Mouse (Mus musculus): ENCODE measurements at regions not wholly inside any gene's neighbourhood (a gene's known extent, or its start where the extent isn't known, plus 50 kb on each side); places are given as distances from the start of the nearest gene placed in this dataset.

- Histone ChIP-seq H3K9ac (ENCODE audit: low read depth, low read length) (no peak overlapping the region), H3K36me3 (ENCODE audit: control insufficient read depth, insufficient read depth) (no peaks in the 10 kb centered on the region), H3K4me3 (ENCODE audit: low read depth, low read length) (no peak overlapping the region), H3K4me1 (replicated peaks; ENCODE audit: control insufficient read depth, insufficient read depth, low read length) (no peaks in the 10 kb centered on the region), H3K27me3 (replicated peaks; ENCODE audit: control insufficient read depth, insufficient read depth, low read length) (no peaks in the 10 kb centered on the region), H3K4me2 (replicated peaks; ENCODE audit: low read depth) (no peak overlapping the region), H3K27ac (ENCODE audit: low read depth, low read length) (no peak overlapping the region), H3K9me3 (ENCODE audit: control insufficient read depth) (no peaks in the 10 kb centered on the region)
- no peak for ATAC-seq
- TF ChIP-seq CTCF (IDR thresholded peaks at IDR 0.05; ENCODE audit: low read depth), result no peak
- 71% methylated on average over 13 of the region's 13 CpGs for WGBS
Measured at GRCm38 (mm10) chr9:30166235-30166752, 203.4 kb upstream of the Ntm start.

- ATAC-seq, result no peak
- no peak for TF ChIP-seq CTCF (IDR thresholded peaks at IDR 0.05; ENCODE audit: low read depth)
- H3K27me3 ChIP-seq (replicated peaks; ENCODE audit: control insufficient read depth, insufficient read depth, low read length), result no peaks in the 10 kb centered on the region
- H3K9ac ChIP-seq (ENCODE audit: low read depth, low read length), result no peak overlapping the region
- 65% methylated on average over 7 of the region's 7 CpGs for WGBS
- no peak overlapping the region for H3K27ac ChIP-seq (ENCODE audit: low read depth, low read length)
- no peaks in the 10 kb centered on the region for H3K4me1 ChIP-seq (replicated peaks; ENCODE audit: control insufficient read depth, insufficient read depth, low read length)
- H3K4me2 ChIP-seq (replicated peaks; ENCODE audit: low read depth), result no peak overlapping the region
- H3K9me3 ChIP-seq (ENCODE audit: control insufficient read depth), result no peaks in the 10 kb centered on the region
- no peaks in the 10 kb centered on the region for H3K36me3 ChIP-seq (ENCODE audit: control insufficient read depth, insufficient read depth)
- no peak overlapping the region for H3K4me3 ChIP-seq (ENCODE audit: low read depth, low read length)
Measured at GRCm38 (mm10) chr9:30167223-30167622, 204.3 kb upstream of the Ntm start.

- Histone ChIP-seq H3K9ac (ENCODE audit: low read depth, low read length) (no peak overlapping the region), H3K4me3 (ENCODE audit: low read depth, low read length) (no peak overlapping the region), H3K9me3 (ENCODE audit: control insufficient read depth) (no peaks in the 10 kb centered on the region), H3K27ac (ENCODE audit: low read depth, low read length) (no peak overlapping the region), H3K27me3 (replicated peaks; ENCODE audit: control insufficient read depth, insufficient read depth, low read length) (no peaks in the 10 kb centered on the region), H3K4me2 (replicated peaks; ENCODE audit: low read depth) (no peak overlapping the region), H3K36me3 (ENCODE audit: control insufficient read depth, insufficient read depth) (no peaks in the 10 kb centered on the region), H3K4me1 (replicated peaks; ENCODE audit: control insufficient read depth, insufficient read depth, low read length) (no peaks in the 10 kb centered on the region)
- ATAC-seq, result no peak
- 56% methylated on average over 6 of the region's 6 CpGs for WGBS
- TF ChIP-seq CTCF (IDR thresholded peaks at IDR 0.05; ENCODE audit: low read depth), result no peak
Measured at GRCm38 (mm10) chr9:30174646-30175045, 211.7 kb upstream of the Ntm start.

- TF ChIP-seq CTCF (IDR thresholded peaks at IDR 0.05; ENCODE audit: low read depth), result no peak
- H3K9ac ChIP-seq (ENCODE audit: low read depth, low read length), result no peak overlapping the region
- H3K9me3 ChIP-seq (ENCODE audit: control insufficient read depth), result no peaks in the 10 kb centered on the region
- H3K4me1 ChIP-seq (replicated peaks; ENCODE audit: control insufficient read depth, insufficient read depth, low read length), result no peaks in the 10 kb centered on the region
- H3K4me2 ChIP-seq (replicated peaks; ENCODE audit: low read depth), result no peak overlapping the region
- H3K27me3 ChIP-seq (replicated peaks; ENCODE audit: control insufficient read depth, insufficient read depth, low read length), result no peaks in the 10 kb centered on the region
- H3K4me3 ChIP-seq (ENCODE audit: low read depth, low read length), result no peak overlapping the region
- WGBS, result 79% methylated on average over 3 of the region's 3 CpGs
- ATAC-seq, result no peak
- no peak overlapping the region for H3K27ac ChIP-seq (ENCODE audit: low read depth, low read length)
- no peaks in the 10 kb centered on the region for H3K36me3 ChIP-seq (ENCODE audit: control insufficient read depth, insufficient read depth)
Measured at GRCm38 (mm10) chr9:30175376-30175775, 212.4 kb upstream of the Ntm start.

GRCm38 (mm10) chr9:30183409-30183808 lies 220.5 kb upstream of the Ntm start:
- H3K9ac ChIP-seq (ENCODE audit: low read depth, low read length), result no peak overlapping the region
- WGBS, result 75% methylated on average over 11 of the region's 11 CpGs

GRCm38 (mm10) chr9:30184996-30185763 lies 222.2 kb upstream of the Ntm start:
- H3K9me3 ChIP-seq (ENCODE audit: control insufficient read depth), result no peaks in the 10 kb centered on the region
- no peaks in the 10 kb centered on the region for H3K27me3 ChIP-seq (replicated peaks; ENCODE audit: control insufficient read depth, insufficient read depth, low read length)
- no peak for TF ChIP-seq CTCF (IDR thresholded peaks at IDR 0.05; ENCODE audit: low read depth)
- no peaks in the 10 kb centered on the region for H3K36me3 ChIP-seq (ENCODE audit: control insufficient read depth, insufficient read depth)
- WGBS, result 87% methylated on average over 10 of the region's 10 CpGs
- no peak for ATAC-seq
- H3K9ac ChIP-seq (ENCODE audit: low read depth, low read length), result no peak overlapping the region
- H3K4me3 ChIP-seq (ENCODE audit: low read depth, low read length), result no peak overlapping the region
- H3K4me1 ChIP-seq (replicated peaks; ENCODE audit: control insufficient read depth, insufficient read depth, low read length), result no peaks in the 10 kb centered on the region
- H3K27ac ChIP-seq (ENCODE audit: low read depth, low read length), result no peak overlapping the region
- H3K4me2 ChIP-seq (replicated peaks; ENCODE audit: low read depth), result no peak overlapping the region

More at GRCm38 (mm10) chr9:30183409-30183808, 220.5 kb upstream of the Ntm start:
- no peak for TF ChIP-seq CTCF (IDR thresholded peaks at IDR 0.05; ENCODE audit: low read depth)
- Histone ChIP-seq H3K4me1 (replicated peaks; ENCODE audit: control insufficient read depth, insufficient read depth, low read length) (no peaks in the 10 kb centered on the region), H3K27me3 (replicated peaks; ENCODE audit: control insufficient read depth, insufficient read depth, low read length) (no peaks in the 10 kb centered on the region), H3K4me2 (replicated peaks; ENCODE audit: low read depth) (no peak overlapping the region), H3K4me3 (ENCODE audit: low read depth, low read length) (no peak overlapping the region), H3K27ac (ENCODE audit: low read depth, low read length) (no peak overlapping the region), H3K36me3 (ENCODE audit: control insufficient read depth, insufficient read depth) (no peaks in the 10 kb centered on the region), H3K9me3 (ENCODE audit: control insufficient read depth) (no peaks in the 10 kb centered on the region)
- ATAC-seq, result no peak
